Comparison of ENCODE assay signal across 20 mouse cellular contexts in genomic region chr3:100201554-100201953, GRCm38 (mm10). TPM values are rescaled to one million over a fixed set of nuclear protein-coding genes. Genes with fewer than 3 reads are reported as not detected.
A peak's percentile ranks its signal among the peaks of the same experiment; 100 is the strongest.
DNase-seq lines count a peak whose midpoint lies in the region; ATAC-seq and TF ChIP-seq lines count a peak whose summit lies in the region.
"Had no signal": no experiment of that assay in that cellular context is flagged by ENCODE, and none has a peak within 500 bp of the region (broad histone marks: within the 10 kb centered on the region; RNA-seq: fewer than 3 reads in every experiment).

No protein-coding gene starts in this region.

- no peak for TF ChIP-seq EP300 in heart, postnatal 0 days (IDR thresholded peaks at IDR 0.05; ENCODE audit: low read depth)

- peak; percentile 24; the same call in 1 of the 2 replicates for ATAC-seq in heart, postnatal 0 days (ENCODE audit: insufficient read depth, low read depth)
- ATAC-seq: forebrain, embryonic 16.5 days had no signal

- no peak overlapping the region for H3K27ac ChIP-seq in heart, postnatal 0 days (ENCODE audit: low read depth)
- H3K27ac ChIP-seq: hindbrain, embryonic 12.5 days; limb, embryonic 15.5 days; midbrain, embryonic 10.5 days; neural tube, embryonic 15.5 days; stomach, embryonic 15.5 days had no signal

- no peaks in the 10 kb centered on the region for H3K27me3 ChIP-seq in heart, postnatal 0 days (ENCODE audit: control insufficient read depth, insufficient read depth, low read length)
- H3K27me3 ChIP-seq: hindbrain, embryonic 12.5 days; limb, embryonic 15.5 days; neural tube, embryonic 15.5 days; stomach, embryonic 15.5 days had no signal

- no peak overlapping the region for H3K4me2 ChIP-seq in heart, postnatal 0 days (ENCODE audit: low read depth, low read length)
- H3K4me2 ChIP-seq: heart, embryonic 11.5 days; hindbrain, embryonic 12.5 days; limb, embryonic 15.5 days; lung, embryonic 14.5 days; neural tube, embryonic 15.5 days; stomach, embryonic 15.5 days had no signal

- H3K36me3 ChIP-seq in heart, postnatal 0 days (replicated peaks; ENCODE audit: control insufficient read depth, insufficient read depth, low read length) = peaks cover 70% of the 10 kb centered on the region

- TF ChIP-seq CTCF in heart, postnatal 0 days (IDR thresholded peaks at IDR 0.05; ENCODE audit: low read depth) = no peak

- no peak overlapping the region for H3K9ac ChIP-seq in heart, postnatal 0 days (replicated peaks; ENCODE audit: low read depth, low read length)
- H3K9ac ChIP-seq: hindbrain, embryonic 12.5 days; limb, embryonic 15.5 days; lung, embryonic 14.5 days; neural tube, embryonic 15.5 days; stomach, embryonic 15.5 days had no signal

- DNase-seq in heart, postnatal 0 days (ENCODE audit: low spot score) = no peak
- DNase-seq in heart, postnatal 25 days (ENCODE audit: low spot score) = no peak
- peak; percentile 22 for DNase-seq in left cerebral cortex, adult 11 months (ENCODE audit: low spot score)
- DNase-seq in left cerebral cortex, postnatal 10 days (ENCODE audit: extremely low spot score in 1 of 2, low spot score in 2 of 2) = no peak
- peak; percentile 4 to 45 for DNase-seq in adrenal gland, postnatal 36 days
- DNase-seq in lung, postnatal 25 days (ENCODE audit: low spot score) = peak; percentile 4
- no peak for DNase-seq in gastrocnemius, postnatal 36 days
- DNase-seq: B cell, adult 2 months; cerebellum, postnatal 10 days; kidney, postnatal 10 days; lung, embryonic 14.5 days; retina, postnatal 1 day; thymus, postnatal 4 days had no signal

- no peaks in the 10 kb centered on the region for H3K4me1 ChIP-seq in heart, postnatal 0 days (ENCODE audit: control insufficient read depth, insufficient read depth)
- H3K4me1 ChIP-seq: hindbrain, embryonic 12.5 days; limb, embryonic 15.5 days; midbrain, embryonic 10.5 days; neural tube, embryonic 15.5 days; stomach, embryonic 15.5 days had no signal

- H3K4me3 ChIP-seq in heart, postnatal 0 days (ENCODE audit: low read depth, low read length) = no peak overlapping the region
- H3K4me3 ChIP-seq: hindbrain, embryonic 12.5 days; limb, embryonic 15.5 days; midbrain, embryonic 10.5 days; neural tube, embryonic 15.5 days; stomach, embryonic 15.5 days had no signal

- WGBS in heart, postnatal 0 days = 76% methylated on average over 7 of the region's 7 CpGs

- H3K9me3 ChIP-seq in heart, postnatal 0 days (replicated peaks; ENCODE audit: control insufficient read depth, low read length) = no peaks in the 10 kb centered on the region
- H3K9me3 ChIP-seq: hindbrain, embryonic 12.5 days; limb, embryonic 15.5 days; midbrain, embryonic 10.5 days; neural tube, embryonic 15.5 days; stomach, embryonic 15.5 days had no signal

- intact Hi-C loops in heart, postnatal 25 days (cut with DNase I) = no loop called here
- intact Hi-C loops in left cerebral cortex, postnatal 10 days (cut with DNase I) = loop anchor here (5.0 kb wide), 1 partner anchor 49 kb away; no protein-coding TSS in a partner anchor
- intact Hi-C loops in gastrocnemius, postnatal 36 days (cut with DNase I) = no loop called here

RNA-seq across cellular contexts. Expression of gene Wdr3, which starts 39.3 kb away (rescaled TPM):
- 4.7 and 10.5 TPM in 2 replicates for total RNA-seq in heart, postnatal 0 days (2014; rRNA removed; ENCODE audit: low replicate concordance)
- polyA plus RNA-seq in heart, postnatal 0 days (2015; fragmentation: Nextera tagmentation; extraction: Ambion mirVana) = 10.7 and 13.6 TPM in 2 replicates
- total RNA-seq in heart, postnatal 25 days (2021) = 10 to 100 TPM in 1 of 2 experiments, 1 to 10 TPM in 1; 9.3 to 12.4 TPM
- 10 to 100 TPM; 21.6 to 23.1 TPM for total RNA-seq in left cerebral cortex, postnatal 10 days (2021)
- total RNA-seq in adrenal gland, postnatal 36 days (2021) = 10 to 100 TPM; 30.6 to 35.0 TPM
- 1 to 10 TPM; 7.1 to 9.8 TPM for total RNA-seq in gastrocnemius, postnatal 36 days (2021)

RNA-seq across cellular contexts. Expression of gene Gdap2, which starts 39.4 kb away (rescaled TPM):
- total RNA-seq in heart, postnatal 0 days (2014; rRNA removed; ENCODE audit: low replicate concordance) = 12.1 and 26.2 TPM in 2 replicates
- polyA plus RNA-seq in heart, postnatal 0 days (2015; fragmentation: Nextera tagmentation; extraction: Ambion mirVana) = 14.1 and 17.8 TPM in 2 replicates
- 10 to 100 TPM in 1 of 2 experiments, 1 to 10 TPM in 1; 8.8 to 10.8 TPM for total RNA-seq in heart, postnatal 25 days (2021)
- 10 to 100 TPM; 29.1 to 33.3 TPM for total RNA-seq in left cerebral cortex, postnatal 10 days (2021)
- total RNA-seq in adrenal gland, postnatal 36 days (2021) = 10 to 100 TPM; 18.0 to 20.8 TPM
- 1 to 10 TPM; 5.6 to 6.4 TPM for total RNA-seq in gastrocnemius, postnatal 36 days (2021)

Comparison
In these comparisons a context has a peak if more than half of its experiments do, and no peak if none do; other contexts are left out.
1. DNase-seq: peak in left cerebral cortex, adult 11 months (single experiment), adrenal gland, postnatal 36 days (2 of 2) and lung, postnatal 25 days (single experiment); none in heart, postnatal 0 days (single experiment), heart, postnatal 25 days (single experiment), left cerebral cortex, postnatal 10 days (0 of 2) and gastrocnemius, postnatal 36 days (0 of 2).